Mouse (Mus musculus) bone marrow macrophage, adult 2 months (primary cell): ENCODE data around the gene Phf1. TPM values are rescaled to one million over a fixed set of nuclear protein-coding genes. Genes with fewer than 3 reads are reported as not detected.

Source experiments
- H3K27ac ChIP-seq: 2 replicates; pipeline ENCODE4 v1.5.1; 2012; ENCODE audit warnings: low read depth, low read length; ENCODE audit not compliant: insufficient read depth
- H3K4me1 ChIP-seq: 2 replicates; pipeline ENCODE4 v1.6.1; 2012; ENCODE audit warnings: low read length; ENCODE audit not compliant: control insufficient read depth, insufficient read depth
- H3K4me3 ChIP-seq: 2 replicates; pipeline ENCODE4 v1.5.1; 2012; ENCODE audit warnings: mild to moderate bottlenecking, low read length, moderate library complexity; ENCODE audit not compliant: insufficient read depth
- CTCF ChIP-seq: IDR thresholded peaks from 2 replicates; pipeline ENCODE4 v1.5.1; 2012; ENCODE audit warnings: low read depth, mild to moderate bottlenecking, low read length, moderate library complexity
- POLR2A ChIP-seq: IDR thresholded peaks from 2 replicates; pipeline ENCODE4 v1.6.1; 2012; ENCODE audit warnings: mild to moderate bottlenecking, low read depth, low read length, borderline replicate concordance
- polyA plus RNA-seq: library from polyadenylated mRNA; stranded (reverse); fragments of >200 nt; gene quantifications from 2 replicates; pipeline ENCODE4 v1.2.4, GENCODE M21; 2012; ENCODE audit not compliant: missing spikeins, insufficient read depth, insufficient read length

The Phf1 gene
- 32.1 and 34.3 TPM in 2 replicates for polyA plus RNA-seq

DNA sequence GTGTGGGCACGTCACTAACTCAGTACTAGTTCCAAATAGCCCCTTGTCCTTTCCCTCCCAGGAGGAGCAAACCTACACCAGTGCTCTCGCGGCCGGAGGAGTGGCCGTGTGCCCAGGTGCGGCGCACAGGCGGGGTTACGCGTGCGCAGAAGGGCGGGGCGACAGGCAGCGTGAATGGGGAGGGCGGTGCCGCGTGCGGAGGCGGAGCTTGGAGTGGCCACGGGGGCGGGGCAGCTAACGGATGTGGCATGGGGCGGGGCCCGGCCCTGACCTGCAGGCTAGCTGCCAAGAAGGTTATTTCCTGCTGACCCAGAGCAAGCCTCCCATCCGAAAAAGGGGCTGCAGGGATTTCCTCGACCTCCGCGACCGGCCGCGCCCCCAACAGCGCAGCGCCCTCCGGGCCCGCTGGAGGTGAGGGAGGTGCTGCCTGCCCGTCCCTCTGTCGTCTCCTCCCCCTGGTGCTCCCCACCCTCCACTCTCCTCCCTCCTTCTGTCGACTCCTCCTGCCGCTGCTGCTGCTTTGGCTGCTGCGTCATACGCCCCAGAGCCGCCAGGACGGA lies at the start of gene Phf1:
TSS of gene Phf1 (plus strand) at position 214 of the 560 bp plus-strand sequence.
- H3K27ac ChIP-seq, result peak within 1 kb of the TSS; percentile 64
- H3K4me1 ChIP-seq, result peaks cover 8% of the 10 kb centered on the region
- peak within 1 kb of the TSS; percentile 81 for H3K4me3 ChIP-seq
- TF ChIP-seq CTCF, result no peak
- TF ChIP-seq POLR2A, result no peak

DNA sequence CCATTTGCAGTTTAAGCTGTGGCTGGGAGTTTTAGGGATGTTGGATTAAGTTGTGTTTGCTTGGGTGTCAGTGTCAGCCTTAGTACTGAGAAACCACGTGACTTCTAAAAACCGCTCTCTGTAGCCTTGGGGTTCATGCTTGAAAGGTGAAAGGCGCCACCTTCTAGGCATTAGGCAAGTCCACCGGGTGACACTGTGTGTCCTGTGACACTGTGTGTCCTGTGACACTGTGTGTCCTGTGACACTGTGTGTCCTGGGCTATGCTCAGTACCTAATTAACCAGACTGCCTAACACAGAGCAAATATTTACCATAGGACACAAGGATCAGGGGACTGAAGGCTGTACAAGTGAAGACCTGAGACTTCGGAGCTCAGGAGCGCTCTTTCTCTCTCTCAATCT lies 49.3 kb upstream of the Phf1 start:
- TF ChIP-seq CTCF, result no peak
- no peak for TF ChIP-seq POLR2A
- H3K27ac ChIP-seq, result no peak overlapping the region
- H3K4me3 ChIP-seq, result no peak overlapping the region
- peaks cover 6% of the 10 kb centered on the region for H3K4me1 ChIP-seq

DNA sequence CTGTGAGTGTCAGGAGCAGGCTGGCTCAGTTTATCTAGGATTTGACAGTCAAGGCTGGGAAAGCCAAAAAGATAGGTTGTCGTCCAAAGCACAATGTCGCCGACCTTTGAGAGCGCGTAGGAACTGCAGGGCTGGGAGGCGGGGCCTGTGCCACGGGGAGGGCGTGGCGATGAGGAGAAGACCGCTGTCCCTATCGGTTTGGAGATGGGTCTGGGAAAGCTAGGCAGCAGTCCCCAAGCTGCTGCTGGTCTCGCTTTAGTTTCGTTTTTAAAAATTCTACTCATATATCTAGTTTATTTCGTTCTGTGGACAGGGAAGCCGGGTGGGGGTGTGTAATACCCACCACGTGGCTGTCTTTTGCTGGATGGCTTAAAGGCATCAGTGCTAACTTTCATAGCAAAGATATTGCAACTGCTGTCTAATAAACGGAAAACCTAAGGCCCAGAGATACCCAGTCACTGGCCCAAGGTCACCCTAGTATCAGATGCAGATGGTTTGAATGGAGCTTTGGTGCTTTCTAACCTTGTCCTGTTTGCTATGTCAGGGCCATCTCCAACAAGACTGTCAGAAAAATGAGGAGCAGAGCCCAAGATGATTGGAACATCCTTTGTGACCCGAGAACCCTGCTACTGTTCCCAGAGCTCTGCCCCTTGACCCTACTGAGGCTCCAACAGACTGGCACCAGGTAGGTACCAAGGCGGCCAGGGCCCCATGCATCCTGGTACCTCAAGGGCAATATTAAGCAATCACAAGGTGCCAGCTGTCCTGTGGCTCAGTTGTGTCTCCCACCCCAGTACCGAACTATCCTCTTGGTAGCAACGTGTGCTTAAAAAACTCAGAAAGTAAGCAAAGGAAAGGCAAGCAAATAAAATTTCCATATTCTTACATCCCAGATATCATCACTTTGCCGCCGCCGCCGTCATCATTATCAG lies 47.6 kb upstream of the Phf1 start:
- Histone ChIP-seq H3K4me1 (peaks cover 6% of the 10 kb centered on the region), H3K4me3 (peak overlapping the region; percentile 71), H3K27ac (peak overlapping the region; percentile 33; the same call in 1 of the 2 replicates)
- TF ChIP-seq CTCF (no peak; the same call in 1 of the 2 replicates), POLR2A (no peak)

DNA sequence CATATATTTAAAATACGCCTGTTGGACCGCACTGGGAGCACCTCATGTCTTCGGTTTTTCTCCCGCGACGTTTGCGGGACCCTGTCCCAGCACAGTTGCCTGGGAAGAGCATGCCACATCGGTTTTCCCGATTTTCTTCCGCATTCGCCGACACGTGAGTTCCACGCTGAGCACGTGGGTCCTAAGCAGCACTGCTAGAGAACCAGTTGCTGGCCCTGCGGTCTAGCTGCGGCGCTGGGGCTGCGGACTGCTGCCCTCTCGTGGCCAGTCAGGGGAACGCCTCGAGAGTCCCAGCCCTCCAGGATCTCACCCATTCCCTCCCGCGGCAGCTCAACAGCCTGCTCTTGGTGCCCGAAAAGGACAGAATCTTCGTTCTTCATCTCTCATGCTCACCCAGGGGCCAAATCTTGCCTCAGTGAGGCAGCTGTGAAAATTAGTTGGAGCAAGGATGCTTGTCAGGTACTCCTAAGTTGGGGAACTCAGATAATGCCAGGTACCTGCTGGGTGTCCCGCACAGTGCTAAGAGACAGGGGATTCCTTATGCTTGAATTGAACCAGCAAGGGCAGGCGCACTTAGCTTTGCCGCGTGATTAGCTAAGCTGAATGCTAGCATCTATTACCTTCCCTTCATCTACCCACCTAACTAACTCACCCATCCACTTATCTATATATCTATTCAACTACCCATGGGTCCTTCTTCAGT lies 46.7 kb upstream of the Phf1 start:
- H3K27ac ChIP-seq, result peak overlapping the region; percentile 33
- TF ChIP-seq POLR2A (0 out of 2 replicates have a peak, but pooled peaks have one; percentile 55), CTCF (peak; percentile 80)
- H3K4me3 ChIP-seq, result peak overlapping the region; percentile 71
- peaks cover 6% of the 10 kb centered on the region for H3K4me1 ChIP-seq

DNA sequence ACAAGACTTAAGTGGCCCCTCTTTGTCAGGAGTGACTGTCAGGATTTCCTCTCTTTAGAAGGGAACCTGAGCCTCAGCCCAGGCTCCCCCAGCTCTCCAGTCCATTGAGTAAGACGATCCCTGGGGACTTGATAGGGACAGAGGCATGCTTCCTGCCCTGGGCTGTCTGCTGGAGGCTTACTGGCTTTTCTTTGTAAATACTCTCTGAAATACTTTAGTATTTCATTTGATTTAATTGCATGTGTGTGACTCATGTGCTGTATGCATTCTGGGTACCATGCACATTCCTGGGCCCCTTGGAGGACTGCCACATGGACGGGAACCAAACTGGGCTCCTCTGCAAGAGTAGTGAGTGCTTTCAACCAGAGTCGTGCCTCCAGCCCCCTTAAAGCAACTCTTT lies 44.9 kb upstream of the Phf1 start:
- H3K4me3 ChIP-seq, result no peak overlapping the region
- peaks cover 6% of the 10 kb centered on the region for H3K4me1 ChIP-seq
- H3K27ac ChIP-seq, result no peak overlapping the region

DNA sequence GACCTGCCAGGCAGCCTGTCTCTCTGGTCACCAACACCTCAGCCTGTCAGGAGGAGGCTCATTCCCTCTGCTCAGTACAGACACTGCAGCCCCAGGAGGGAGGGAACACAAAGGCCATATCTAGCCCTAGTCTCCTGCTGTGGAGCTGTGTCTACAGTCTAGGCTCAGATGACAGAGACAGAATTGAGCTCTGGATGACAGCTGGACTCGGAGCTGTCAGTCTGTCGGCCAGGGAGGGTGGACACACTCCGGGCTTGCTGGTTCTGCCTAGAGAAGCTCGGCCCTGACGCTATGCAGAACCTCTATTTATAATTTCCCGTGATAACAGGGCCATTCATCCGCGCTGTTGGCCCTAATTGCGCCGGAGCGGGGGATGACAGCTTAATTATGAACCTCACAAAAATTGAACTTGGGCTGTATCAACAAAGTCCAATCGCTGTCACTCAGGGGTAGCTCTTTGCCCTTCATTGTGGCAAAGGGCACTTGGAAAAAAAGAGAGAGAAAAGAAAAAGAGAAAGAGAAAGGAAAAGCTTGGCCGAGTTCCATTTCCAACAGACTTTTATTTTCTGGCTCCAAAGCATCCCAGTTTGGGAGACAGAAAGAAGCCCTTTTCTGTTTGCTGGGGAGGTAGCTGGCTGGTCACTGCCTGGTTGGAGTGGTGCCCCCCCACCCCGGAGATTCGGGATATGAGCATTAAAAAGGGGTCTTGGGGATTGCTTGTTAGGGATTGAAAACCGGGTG lies 40.0 kb upstream of the Phf1 start:
- no peak overlapping the region for H3K27ac ChIP-seq
- H3K4me3 ChIP-seq, result no peak overlapping the region
- 0 out of 2 replicates have a peak, but pooled peaks cover 3% of the 10 kb centered on the region for H3K4me1 ChIP-seq
- TF ChIP-seq CTCF (no peak), POLR2A (no peak)

More for the DNA sequence above, 44.9 kb upstream of the Phf1 start:
- TF ChIP-seq CTCF (no peak), POLR2A (no peak)

DNA sequence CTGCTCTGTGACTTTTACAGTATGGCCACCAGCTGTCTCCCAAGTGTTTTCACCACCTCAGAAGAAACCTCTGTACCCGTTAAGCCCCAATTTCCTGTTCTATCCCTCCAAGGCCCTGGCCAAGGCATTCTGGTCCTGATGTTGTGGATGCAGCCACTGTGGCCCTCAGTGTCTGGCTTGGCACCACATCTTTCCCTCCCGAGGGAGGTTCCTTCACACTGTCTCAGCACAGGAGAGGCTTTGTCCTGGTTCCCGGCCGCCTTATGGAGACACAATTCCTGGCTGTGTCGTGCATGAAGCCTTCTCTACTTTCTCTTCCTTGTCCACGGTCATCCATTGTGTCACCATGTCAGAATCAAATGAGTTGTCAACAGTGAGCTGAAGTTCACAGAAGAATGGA lies 39.4 kb upstream of the Phf1 start:
- Histone ChIP-seq H3K4me3 (no peak overlapping the region), H3K4me1 (0 out of 2 replicates have a peak, but pooled peaks cover 3% of the 10 kb centered on the region), H3K27ac (no peak overlapping the region)
- TF ChIP-seq CTCF (no peak), POLR2A (no peak)

DNA sequence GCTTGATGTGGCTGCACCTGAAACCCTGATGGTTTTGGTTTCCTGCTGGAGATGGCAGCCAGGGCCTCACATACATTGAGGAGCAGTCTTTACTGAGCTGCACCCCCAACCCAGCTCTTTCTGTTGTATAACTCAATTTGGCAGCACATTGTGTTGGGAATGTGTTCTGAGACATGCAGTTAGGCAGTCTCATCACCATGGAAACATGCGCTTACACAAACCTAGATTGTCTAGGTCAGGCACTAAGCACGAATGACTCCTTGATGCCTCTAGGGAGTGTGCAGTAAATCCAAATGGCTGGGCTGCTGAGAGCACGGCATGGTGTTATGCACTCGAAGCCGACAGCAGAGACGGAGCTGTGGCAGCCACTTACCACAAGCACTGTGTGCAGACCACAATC lies 38.5 kb upstream of the Phf1 start:
- Histone ChIP-seq H3K4me1 (0 out of 2 replicates have a peak, but pooled peaks cover 3% of the 10 kb centered on the region), H3K27ac (no peak overlapping the region), H3K4me3 (no peak overlapping the region)
- TF ChIP-seq POLR2A (no peak), CTCF (no peak)

DNA sequence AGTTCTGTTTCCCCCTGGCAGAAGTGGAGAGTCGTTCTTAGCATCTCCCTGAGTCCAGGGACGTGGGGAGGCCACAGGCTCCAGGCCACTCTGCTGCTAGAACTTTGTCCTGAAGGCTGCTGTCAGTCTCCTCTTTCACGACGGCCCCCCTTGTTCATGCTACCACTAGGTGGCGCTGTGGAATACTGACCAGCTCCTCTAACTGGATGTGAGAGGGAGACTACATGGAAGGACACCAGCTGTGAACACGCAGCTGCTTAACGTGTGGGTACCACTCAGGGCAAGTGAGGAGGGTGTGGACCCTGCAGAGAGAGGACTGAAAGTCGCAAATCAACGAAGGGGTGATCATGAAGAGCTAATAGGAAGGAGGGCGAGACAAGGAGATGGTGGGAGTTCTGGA lies 37.3 kb upstream of the Phf1 start:
- H3K27ac ChIP-seq, result no peak overlapping the region
- no peak overlapping the region for H3K4me3 ChIP-seq
- no peak for TF ChIP-seq POLR2A
- TF ChIP-seq CTCF, result peak; percentile 95
- 0 out of 2 replicates have a peak, but pooled peaks cover 3% of the 10 kb centered on the region for H3K4me1 ChIP-seq
